Mouse (Mus musculus) cerebellum, adult 11-12 months (tissue): Measurements from ENCODE around the gene Gm45213.
"Not testable (repeated sequence)": the region's sequence is repeated elsewhere in the genome, so short reads cannot be mapped to it uniquely, and the experiment has no call there.

Experiments used
- DNase-seq: peaks from one replicate; pipeline ENCODE4 v3.0.0; 2022

Gene Gm45213

DNA sequence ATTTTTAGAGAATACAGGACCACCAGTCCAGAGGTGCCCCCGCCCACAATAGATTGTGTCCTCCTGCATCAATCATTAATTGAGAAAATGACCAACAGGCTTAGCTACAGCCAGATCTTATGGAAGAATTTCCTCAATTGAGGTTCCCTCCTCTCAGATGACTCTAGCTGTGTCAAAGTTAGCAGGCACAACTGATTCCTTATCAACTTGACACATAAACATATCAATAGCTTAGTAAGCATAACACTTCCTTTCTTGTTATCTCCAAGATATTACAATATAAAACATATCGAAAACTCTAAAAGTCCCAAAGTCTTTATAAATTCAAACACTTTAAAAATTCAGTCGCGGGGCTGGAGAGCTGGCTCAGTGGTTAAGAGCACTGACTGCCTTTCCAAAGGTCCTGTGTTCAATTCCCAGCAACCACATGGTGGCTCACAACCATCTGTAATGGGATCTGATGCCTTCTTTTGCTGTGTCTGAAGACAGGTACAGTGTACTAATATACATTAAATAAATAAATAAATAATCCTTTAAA is 10.6 kb downstream of the Gm45213 start:
- DNase-seq: no peak

GRCm38 (mm10) chr7:66055356-66055755 is 12.0 kb downstream of the Gm45213 start:
- DNase-seq: not testable (repeated sequence)

DNA sequence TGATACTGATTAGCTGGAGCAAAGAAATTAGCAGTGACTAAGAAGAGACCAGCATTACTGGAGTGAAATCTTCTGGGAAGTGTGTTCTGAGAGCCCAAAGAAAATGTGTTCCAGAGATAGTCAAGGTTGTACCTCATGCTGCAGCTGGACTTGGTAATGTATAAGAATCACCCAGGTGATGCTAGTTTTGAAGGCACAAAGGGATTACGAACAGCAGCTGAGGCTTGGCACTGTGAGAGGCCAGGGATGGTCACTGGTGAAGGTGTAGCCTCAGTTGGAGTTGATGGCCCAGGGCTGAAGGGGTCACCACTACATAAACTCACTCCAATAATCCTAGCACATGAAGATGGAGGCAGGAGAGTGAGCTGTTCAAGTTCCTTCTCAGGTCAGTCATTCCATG is 15.3 kb downstream of the Gm45213 start, which contains the start of gene Snrpa1:
Gene Snrpa1 (plus strand): TSS at position 301 of the 400 bp plus-strand sequence.
- DNase-seq: no peak

DNA sequence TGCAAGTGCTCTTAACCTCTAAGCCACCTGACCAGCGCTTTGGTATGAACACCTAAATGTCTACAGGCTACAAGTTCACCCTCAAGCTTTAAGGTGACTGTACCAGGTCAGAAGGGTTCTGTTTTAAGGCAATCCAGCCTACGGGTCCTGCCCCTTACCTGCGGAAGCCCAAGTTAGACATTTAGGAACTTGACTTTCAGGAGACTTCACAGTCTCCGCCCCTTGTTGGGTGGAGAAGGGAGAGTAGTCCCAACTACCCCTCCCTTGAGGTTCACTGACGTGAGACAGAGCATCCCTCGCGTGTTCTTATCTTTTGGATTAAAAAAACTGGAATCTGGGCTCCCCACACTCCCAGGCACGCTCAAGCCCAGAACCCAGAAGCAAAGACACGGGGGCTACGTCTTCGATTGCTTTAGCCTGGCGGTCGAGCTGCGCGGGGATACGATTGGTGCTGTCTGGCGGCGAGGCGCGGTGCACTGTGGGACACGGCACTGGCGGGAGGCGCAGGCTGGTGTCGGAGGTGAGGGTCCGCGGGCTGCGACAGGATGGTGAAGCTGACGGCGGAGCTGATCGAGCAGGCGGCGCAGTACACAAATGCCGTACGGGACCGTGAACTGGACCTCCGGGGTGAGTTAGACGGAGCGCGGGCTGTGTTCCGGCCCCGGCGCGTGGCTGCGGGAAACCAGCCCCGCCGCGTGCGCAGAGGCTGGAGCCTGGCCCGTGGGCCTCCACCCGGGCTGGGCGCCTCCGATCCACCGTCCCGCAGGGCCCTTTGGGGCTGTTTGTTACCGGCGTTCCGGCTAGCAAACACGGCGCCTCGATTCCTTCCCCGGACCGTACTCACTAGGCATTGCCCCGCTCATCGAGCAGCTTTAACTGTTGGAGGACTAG is 16.9 kb downstream of the Gm45213 start:
- peak; percentile 79 for DNase-seq

DNA sequence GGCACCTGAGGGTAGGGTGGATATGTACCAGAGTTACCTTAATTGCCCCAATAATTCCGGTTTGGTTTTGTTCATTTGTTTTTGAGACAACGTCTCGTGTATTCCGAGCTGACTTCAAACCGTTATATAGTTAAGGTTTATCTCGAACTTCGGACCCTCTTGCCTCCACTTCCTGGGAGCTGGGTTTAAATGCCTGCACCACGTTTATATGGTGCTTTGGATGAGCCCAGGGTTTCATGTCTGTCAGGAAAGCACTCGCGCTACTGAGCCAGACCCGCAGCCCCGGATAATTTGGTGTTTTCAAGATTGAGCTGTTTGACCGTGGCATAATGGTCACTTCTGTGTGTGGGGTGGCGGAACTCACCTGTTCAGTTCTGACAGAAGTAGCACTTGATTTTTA is 17.7 kb downstream of the Gm45213 start:
- no peak for DNase-seq

- DNase-seq: no peak
These were observed 33.0 kb downstream of the Gm45213 start for GRCm38 (mm10) chr7:66076411-66076810.

GRCm38 (mm10) chr7:66079364-66080230 is 36.2 kb downstream of the Gm45213 start, which contains the start of gene Selenos:
TSS of gene Selenos (plus strand) at chr7:66079649.
- DNase-seq: peak; percentile 94

GRCm38 (mm10) chr7:66080231-66080613 is 36.8 kb downstream of the Gm45213 start:
- DNase-seq: peak; percentile 35

- DNase-seq: no peak
These were observed 40.4 kb downstream of the Gm45213 start for GRCm38 (mm10) chr7:66083757-66084156.

- DNase-seq: no peak
These were observed 41.1 kb downstream of the Gm45213 start for GRCm38 (mm10) chr7:66084546-66084945.

DNA sequence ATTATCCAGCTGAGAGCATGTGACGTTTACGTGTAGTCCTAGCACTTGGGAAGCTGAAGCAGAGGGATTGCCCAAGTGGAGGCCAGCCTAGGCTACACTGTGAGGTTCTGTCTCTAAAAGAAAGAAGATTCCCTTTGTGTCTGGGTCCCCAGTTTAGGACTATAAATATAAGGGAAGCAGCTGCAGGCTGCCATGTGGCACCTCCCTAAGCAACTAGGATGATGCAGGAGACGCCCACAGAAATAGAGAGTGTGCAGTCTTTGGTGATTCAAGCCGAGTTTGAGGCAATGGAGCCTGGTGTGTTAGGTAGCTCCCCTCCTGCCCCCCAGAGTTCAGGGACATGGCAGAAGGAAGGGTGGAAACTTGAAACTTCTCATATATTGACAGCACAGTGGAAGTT is 44.2 kb downstream of the Gm45213 start:
- no peak for DNase-seq

DNA sequence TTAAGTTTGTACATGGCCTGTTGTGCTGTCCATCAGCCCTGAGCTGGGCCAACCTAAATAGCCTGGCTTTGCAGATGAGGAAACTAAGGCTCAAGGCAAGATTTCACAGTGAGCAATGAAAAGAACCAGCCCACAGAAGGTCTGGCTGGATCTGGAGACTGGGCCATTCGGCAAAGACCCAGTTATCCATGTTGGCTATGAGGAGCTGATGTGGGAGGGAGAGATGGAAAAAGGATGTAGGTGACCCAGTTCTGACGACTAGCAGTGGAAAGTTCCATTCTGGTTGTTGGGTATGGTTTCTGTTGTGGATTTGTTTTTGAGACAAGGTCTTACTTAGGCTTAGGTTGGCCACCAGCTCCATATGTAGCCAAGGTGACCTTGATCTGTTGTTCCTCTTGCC is 44.7 kb downstream of the Gm45213 start:
- no peak for DNase-seq

DNA sequence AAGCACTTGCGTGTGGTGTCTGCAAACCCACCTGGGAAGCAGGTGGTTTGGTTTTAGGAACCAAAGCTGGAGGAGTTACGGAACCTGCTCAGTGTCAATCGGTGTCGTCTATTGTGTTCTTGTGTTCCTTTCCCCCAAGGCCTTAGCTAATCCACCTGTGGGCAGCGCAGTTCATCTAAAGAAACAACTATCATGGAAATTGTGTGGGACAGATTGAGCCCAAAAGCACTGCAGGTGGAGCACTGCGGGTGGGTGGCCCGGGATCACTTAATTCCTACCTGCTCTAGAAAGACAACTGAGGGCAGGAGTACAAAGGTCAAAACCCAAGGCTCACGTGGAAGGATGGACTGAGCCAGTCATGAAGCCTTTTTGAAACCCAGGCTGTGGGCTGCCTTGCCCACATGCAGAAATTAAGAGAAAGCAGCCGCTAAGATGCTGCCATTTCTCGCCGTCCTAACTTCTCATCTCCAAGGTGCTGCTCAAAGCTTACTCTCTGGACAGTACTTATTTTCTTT is 47.3 kb downstream of the Gm45213 start:
- DNase-seq: no peak

GRCm38 (mm10) chr7:66091553-66091952 is 48.2 kb downstream of the Gm45213 start:
- DNase-seq: no peak

DNA sequence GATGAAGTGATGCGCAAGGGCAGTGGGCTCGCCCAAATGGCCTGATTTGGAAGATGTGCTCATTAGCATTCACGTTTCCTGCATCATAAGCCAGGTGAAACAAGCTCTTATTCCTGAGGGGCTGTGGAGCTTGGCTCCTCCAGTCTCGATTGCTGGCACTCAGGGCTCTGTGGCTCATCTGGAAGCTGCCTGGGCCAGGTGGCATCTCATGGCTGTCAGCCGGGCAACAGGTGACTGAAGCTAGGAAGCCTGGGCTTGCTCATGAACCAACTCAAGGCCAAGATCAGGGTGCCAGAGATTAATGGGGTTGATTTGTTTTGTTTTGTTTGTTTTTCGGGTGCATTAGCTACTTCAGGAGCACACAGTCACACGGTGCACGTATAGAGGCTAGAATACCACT is 49.3 kb downstream of the Gm45213 start:
- no peak for DNase-seq

GRCm38 (mm10) chr7:66094141-66094540 is 50.7 kb downstream of the Gm45213 start:
- peak; percentile 65 for DNase-seq

GRCm38 (mm10) chr7:66098803-66099202 is 55.4 kb downstream of the Gm45213 start:
- no peak for DNase-seq

- DNase-seq: no peak
These were observed 58.5 kb downstream of the Gm45213 start for GRCm38 (mm10) chr7:66101866-66102265.

- no peak for DNase-seq
These were observed 61.1 kb downstream of the Gm45213 start for GRCm38 (mm10) chr7:66104531-66104930.

DNA sequence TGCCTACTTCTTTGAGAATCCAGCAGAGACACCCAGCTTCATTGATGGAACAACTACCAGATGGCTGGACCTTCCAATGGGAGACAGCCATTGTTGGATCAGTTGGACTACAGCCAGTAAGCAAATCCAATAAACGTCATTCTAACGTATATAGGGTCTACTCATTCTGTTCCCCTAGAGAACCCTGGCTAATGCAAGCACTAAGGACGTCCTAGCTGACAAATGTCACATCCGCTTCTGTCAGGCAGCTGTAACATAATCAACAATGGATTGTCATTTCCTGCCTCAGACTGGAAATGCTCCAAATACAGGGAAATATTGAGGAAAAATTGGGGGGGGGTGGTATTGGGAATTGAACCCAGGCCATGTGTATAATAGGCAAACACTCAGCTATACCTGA is 62.4 kb downstream of the Gm45213 start:
- DNase-seq: no peak

DNA sequence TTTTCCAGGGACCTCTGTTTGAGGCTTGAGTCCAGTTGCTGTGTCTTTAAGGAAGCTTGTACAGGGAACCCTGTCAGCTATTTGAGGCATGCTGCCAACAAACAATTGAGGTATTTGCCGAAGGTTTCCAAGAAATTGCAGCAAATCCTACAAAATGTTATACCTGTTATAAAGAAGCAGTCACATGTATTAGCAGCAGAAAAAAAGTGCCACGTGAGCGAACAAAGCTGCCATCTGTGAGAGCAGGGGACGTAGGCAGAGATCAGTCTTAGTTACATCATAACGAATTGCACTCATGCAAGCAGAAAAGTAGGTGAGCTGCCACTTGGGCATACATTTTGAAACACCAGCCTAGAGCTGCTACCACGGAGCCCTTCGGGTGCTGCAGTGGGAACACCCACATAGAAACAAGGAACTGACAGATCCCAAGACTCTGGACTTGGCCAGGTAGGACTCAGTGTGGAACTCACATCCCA is 63.2 kb downstream of the Gm45213 start:
- no peak for DNase-seq

DNA sequence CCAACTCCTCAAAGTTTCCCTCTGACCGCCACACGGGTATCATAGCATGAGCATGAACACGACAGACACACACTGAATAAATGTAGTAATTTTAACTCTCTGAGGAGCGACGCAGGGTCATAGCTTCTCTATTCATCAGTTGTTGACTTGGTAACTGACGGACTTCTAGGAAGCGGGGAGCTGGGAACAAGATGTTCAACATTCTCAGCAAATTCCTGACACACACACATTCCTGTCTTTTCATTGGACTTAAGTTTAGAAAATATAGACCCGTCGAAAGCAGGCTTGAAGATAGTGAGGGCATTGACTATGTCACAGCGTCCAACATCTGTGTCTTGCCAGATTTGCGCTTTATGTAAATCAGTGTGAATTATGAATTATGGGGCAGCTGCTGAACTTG is 63.8 kb downstream of the Gm45213 start:
- no peak for DNase-seq

GRCm38 (mm10) chr7:66107930-66108329 is 64.5 kb downstream of the Gm45213 start:
- no peak for DNase-seq
